Mouse (Mus musculus) heart, postnatal 36 days (tissue): ENCODE results near the gene Efna1. TPM values are rescaled to one million over a fixed set of nuclear protein-coding genes. Genes with fewer than 3 reads are reported as not detected.

Source experiments
- DNase-seq, 2 experiments: peaks; one replicate each; pipeline ENCODE4 v3.0.0; 2021 to 2022
- intact Hi-C: fragments of 180-260 bp; cut with DNase I; formaldehyde crosslinking; loops from one replicate; pipeline ENCODE4 v1.15.1; 2025
- total RNA-seq, 2 experiments: library from RNA; stranded (reverse); gene quantifications; 2 replicates each; pipeline ENCODE4 v1.2.3; 2021

The Efna1 gene
- total RNA-seq, 2 experiments from 2014 or later = 28.3 to 42.6 TPM

DNA sequence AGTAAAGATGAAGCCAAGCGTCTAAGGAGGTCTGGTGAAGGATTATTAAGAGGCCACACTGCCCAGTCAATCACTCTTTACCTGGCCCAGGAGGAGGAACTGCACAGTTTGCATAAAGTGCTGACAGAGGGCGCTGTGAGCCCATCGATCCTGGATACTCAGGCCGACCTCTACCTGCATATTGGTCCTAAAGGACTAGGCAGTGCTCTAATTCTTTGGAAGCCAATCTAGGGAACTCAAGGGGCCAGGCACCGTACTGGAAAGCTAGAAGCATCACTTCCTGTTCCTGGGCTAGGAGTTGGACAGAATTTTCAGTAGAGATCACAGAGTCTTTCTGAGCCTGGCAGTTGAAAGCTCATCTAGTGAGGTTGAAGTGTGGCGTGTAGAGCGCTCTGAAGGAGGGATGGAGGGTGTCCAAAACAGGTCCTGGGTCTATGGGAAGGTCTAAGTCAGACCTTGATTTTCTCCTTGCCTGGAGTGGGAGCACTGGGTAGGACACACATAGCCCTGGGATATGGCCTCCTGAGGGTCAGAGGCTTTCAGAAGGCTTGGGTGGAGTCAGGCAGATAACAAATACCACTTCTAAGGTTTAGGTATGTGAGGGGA lies 30.4 kb downstream of the Efna1 start:
- DNase-seq = peak; percentile 75 to 79
- intact Hi-C loops = loop anchor here (1.0 to 5.0 kb wide), 3 partner anchors 32 to 102 kb away; no protein-coding TSS in a partner anchor

DNA sequence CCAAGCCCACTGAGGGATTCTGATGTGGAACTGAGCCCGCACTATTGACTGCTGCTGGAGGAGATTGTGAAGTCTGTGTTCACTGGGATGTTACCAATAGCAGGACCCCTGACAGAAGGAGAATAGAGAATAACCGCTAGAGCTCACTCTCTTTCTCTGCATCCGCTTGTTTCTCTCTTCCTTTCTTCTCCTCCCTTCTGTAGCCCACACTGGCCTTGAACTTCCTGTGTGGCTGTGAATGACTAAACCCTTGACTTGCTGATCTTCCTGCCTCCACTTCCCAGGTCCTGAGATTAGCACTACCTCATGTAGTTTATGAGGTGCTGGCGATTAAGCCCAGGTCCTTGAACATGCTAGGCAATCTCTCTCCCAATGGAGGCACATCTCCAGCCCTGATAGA lies 33.5 kb downstream of the Efna1 start:
- intact Hi-C loops = no loop called here
- no peak for DNase-seq

GRCm38 (mm10) chr3:89246261-89247100 lies 34.5 kb downstream of the Efna1 start, which contains the start of gene Trim46:
TSS of gene Trim46 (minus strand) at chr3:89246309.
- peak; percentile 90 to 93 for DNase-seq
- intact Hi-C loops = no loop called here

GRCm38 (mm10) chr3:89245688-89246171 lies 35.2 kb downstream of the Efna1 start, which contains the start of gene Krtcap2:
TSS of gene Krtcap2 (plus strand) at chr3:89245966.
- intact Hi-C loops = no loop called here
- peak; percentile 32 to 48 for DNase-seq

- intact Hi-C loops = no loop called here
- no peak for DNase-seq
Observed at GRCm38 (mm10) chr3:89244982-89245687, 35.8 kb downstream of the Efna1 start.

- no peak for DNase-seq
- intact Hi-C loops = no loop called here
Observed at GRCm38 (mm10) chr3:89244158-89244981, 36.6 kb downstream of the Efna1 start.

GRCm38 (mm10) chr3:89243609-89244008 lies 37.3 kb downstream of the Efna1 start:
- intact Hi-C loops = no loop called here

GRCm38 (mm10) chr3:89242331-89242895 lies 38.5 kb downstream of the Efna1 start:
- intact Hi-C loops = no loop called here
- DNase-seq = peak in 1 of 2 experiments; percentile 67

More at GRCm38 (mm10) chr3:89243609-89244008, 37.3 kb downstream of the Efna1 start:
- DNase-seq = no peak

GRCm38 (mm10) chr3:89238494-89238893 lies 42.4 kb downstream of the Efna1 start:
- intact Hi-C loops = no loop called here

GRCm38 (mm10) chr3:89237682-89238081 lies 43.3 kb downstream of the Efna1 start:
- no peak for DNase-seq
- intact Hi-C loops = no loop called here

More at GRCm38 (mm10) chr3:89238494-89238893, 42.4 kb downstream of the Efna1 start:
- DNase-seq = no peak

DNA sequence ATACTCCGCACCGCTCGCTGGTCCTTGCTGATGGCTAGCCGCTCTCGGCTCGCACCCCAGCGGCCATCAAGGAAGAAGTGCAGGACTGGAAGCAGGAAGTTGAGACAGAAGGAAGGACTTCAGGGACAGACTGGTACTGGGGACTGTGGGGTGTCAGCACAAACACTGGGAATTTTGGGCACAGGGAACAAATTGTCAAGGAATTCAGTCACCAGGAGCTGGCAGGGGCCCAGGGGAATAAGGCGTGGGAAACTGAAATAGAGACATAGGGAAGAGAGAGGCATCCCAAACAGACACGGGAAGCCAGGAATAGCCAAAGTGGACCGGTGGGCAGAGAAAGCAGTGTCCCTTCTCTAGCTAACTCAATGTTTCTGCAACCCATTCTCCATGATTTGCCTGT lies 44.4 kb downstream of the Efna1 start:
- DNase-seq = no peak
- intact Hi-C loops = no loop called here

DNA sequence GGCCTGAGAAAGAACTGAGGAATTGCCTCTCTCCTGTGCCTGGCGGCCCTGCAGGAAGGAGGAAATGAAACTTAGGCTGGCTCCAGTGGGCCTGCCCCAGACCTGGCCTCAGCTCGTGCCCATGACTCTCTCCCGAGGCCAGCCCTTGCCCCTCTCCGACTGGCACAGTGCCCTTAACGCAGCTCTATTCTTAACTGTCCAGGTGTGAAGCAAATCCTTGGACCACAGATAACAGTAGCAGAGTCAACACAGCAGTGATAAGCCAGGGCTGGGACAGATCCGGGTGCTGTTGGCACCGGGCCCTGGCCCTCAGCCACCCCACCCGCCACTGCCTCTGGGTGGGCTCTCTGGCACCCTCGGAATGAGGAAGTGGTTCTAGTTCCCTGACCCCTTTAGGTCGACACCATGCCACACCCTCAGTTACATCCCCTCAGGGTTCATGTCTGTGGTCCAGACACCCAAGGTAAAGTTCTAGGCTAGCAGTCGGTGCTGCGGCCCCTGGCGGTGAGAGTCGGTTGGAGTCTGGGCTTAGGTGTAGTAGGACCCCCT lies 47.3 kb downstream of the Efna1 start:
- DNase-seq = peak; percentile 22 to 24
- intact Hi-C loops = no loop called here

GRCm38 (mm10) chr3:89232614-89233013 lies 48.3 kb downstream of the Efna1 start:
- no peak for DNase-seq
- intact Hi-C loops = no loop called here

DNA sequence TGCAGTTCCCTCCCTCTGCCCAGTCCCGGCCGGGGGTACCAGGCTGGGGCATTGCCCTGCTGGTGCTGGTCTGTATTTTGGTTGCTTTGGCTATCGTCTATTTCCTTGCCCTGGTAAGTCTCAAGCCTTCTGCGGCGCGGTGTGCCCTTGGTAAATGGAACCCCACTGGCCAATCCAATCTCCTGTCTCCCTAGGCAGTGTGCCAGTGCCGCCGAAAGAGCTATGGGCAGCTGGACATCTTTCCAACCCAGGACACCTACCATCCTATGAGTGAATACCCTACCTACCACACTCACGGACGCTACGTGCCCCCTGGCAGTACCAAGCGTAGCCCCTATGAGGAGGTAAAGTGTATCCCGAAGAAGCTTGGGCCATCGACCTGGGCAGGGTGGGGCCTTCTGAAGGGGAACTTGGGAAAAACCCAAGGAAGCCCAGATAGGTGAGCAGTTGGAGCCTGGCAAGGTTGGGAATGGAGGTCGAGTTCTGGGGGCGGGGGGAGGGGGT lies 49.1 kb downstream of the Efna1 start:
- intact Hi-C loops = no loop called here
- no peak for DNase-seq

DNA sequence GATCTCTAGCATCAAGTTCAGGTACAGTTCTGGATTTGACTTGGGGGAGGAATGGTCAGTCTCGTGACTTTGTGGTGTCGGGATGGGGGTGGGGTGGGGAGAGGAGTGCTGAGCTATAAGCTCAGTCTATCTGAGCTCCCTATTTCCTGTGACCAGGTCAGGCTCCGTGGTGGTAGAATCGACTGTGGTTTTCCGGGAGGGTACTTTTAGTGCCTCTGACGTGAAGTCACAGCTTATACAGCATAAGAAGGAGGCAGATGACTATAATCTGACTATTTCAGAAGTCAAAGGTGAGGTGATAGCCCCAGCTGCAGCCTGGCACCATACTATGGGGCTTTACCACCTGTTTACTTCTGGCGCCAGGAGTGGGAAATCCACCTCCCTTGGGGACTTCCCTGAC lies 49.6 kb downstream of the Efna1 start:
- intact Hi-C loops = no loop called here
- no peak for DNase-seq

GRCm38 (mm10) chr3:89230561-89230960 lies 50.4 kb downstream of the Efna1 start:
- intact Hi-C loops = no loop called here
- no peak for DNase-seq

GRCm38 (mm10) chr3:89229276-89229675 lies 51.7 kb downstream of the Efna1 start:
- intact Hi-C loops = no loop called here
- DNase-seq = no peak

GRCm38 (mm10) chr3:89228836-89229235 lies 52.1 kb downstream of the Efna1 start, which contains the start of gene Muc1:
TSS of gene Muc1 (plus strand) at chr3:89229057.
- DNase-seq = no peak
- intact Hi-C loops = no loop called here

DNA sequence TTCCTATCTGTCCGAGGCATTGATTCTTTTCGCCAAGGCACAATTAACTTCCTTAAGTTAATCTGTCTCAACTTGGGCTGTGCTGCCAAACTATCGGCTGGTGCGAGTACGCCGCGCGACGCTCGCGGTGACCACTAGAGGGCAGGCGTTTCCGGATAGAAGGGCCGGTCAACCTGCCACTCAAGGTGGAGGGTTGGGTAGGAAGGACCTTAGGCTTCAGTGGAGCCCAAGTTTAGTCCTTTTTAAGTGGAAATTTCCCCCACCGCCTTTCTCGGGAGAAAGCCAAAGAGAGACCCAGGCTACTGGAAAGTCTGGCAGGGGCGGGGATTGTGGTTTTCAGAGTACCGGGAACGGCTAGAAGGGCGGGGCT lies 52.8 kb downstream of the Efna1 start:
- intact Hi-C loops = no loop called here
- peak; percentile 91 to 92 for DNase-seq
